Mouse (Mus musculus): ENCODE measurements around the gene Gm10570. TPM values are rescaled to one million over a fixed set of nuclear protein-coding genes. Genes with fewer than 3 reads are reported as not detected.

Gm10570 gene
- polyA plus RNA-seq, 1 experiment from 2014 or later = not detected

DNA sequence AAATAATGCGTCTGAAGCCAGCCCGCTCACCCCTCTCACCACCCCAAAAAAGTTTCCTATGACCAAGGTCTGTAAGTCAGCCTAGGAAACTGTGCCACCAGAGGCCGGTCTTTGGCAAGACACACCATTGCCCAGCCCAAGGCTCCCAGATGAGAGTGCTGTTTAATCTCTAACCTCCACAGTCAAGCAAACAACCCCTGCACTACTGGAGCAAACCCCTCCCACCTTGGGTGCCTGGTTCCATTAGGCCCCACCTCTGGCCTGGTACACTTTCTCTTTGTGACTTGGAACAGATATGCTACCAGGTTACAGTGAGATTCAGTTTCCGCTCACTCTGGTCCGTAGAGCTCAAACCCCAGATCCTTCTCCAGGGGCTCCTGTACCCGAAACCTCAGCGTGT lies 41.4 kb downstream of the Gm10570 start:
- H3K4me2 ChIP-seq (replicated peaks) = no peak overlapping the region
- H3K9ac ChIP-seq = no peak overlapping the region
- H3K4me1 ChIP-seq (replicated peaks; ENCODE audit: control insufficient read depth, insufficient read depth, low read length) = no peaks in the 10 kb centered on the region; the same call in 1 of the 2 replicates
- H3K36me3 ChIP-seq (replicated peaks; ENCODE audit: control insufficient read depth, insufficient read depth) = peaks cover 20% of the 10 kb centered on the region
- no peak for DNase-seq (ENCODE audit: low spot score)
- no peaks in the 10 kb centered on the region for H3K9me3 ChIP-seq (ENCODE audit: control insufficient read depth, low read length)
- H3K4me3 ChIP-seq (replicated peaks; ENCODE audit: low read length) = no peak overlapping the region
- ATAC-seq (ENCODE audit: low FRiP score) = no peak
- WGBS = 79% methylated on average over 7 of the region's 7 CpGs
- no peaks in the 10 kb centered on the region for H3K27me3 ChIP-seq (ENCODE audit: control insufficient read depth, insufficient read depth, low read length)
- H3K27ac ChIP-seq = no peak overlapping the region

DNA sequence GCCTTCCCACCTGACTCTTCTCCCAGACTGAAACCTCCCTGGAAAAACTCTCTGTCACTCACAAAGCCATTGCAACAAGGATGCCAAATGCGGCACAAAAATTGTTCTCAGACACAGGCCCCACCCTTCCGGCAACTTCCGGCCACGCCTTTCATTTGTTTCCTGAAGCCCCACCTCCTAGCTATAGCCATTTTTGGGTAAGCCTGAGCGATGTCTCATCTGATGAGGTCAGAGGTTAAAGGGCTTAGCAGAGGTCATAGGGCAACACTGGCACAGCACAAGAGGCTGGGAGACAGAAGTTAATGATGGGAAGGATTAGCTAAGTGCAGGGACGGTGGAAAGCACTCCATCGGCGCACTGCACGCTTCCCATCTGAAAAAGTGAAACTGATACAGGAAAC lies 41.9 kb downstream of the Gm10570 start:
- H3K9ac ChIP-seq = no peak overlapping the region
- ATAC-seq (ENCODE audit: low FRiP score) (no peak), DNase-seq (ENCODE audit: low spot score) (no peak)
- H3K27me3 ChIP-seq (ENCODE audit: control insufficient read depth, insufficient read depth, low read length) = no peaks in the 10 kb centered on the region
- H3K4me3 ChIP-seq (replicated peaks; ENCODE audit: low read length) = no peak overlapping the region
- H3K36me3 ChIP-seq (replicated peaks; ENCODE audit: control insufficient read depth, insufficient read depth) = peaks cover 25% of the 10 kb centered on the region
- no peak overlapping the region for H3K27ac ChIP-seq
- H3K9me3 ChIP-seq (ENCODE audit: control insufficient read depth, low read length) = no peaks in the 10 kb centered on the region
- no peak overlapping the region for H3K4me2 ChIP-seq (replicated peaks)
- WGBS = 64% methylated on average over 9 of the region's 9 CpGs
- no peaks in the 10 kb centered on the region for H3K4me1 ChIP-seq (replicated peaks; ENCODE audit: control insufficient read depth, insufficient read depth, low read length)

DNA sequence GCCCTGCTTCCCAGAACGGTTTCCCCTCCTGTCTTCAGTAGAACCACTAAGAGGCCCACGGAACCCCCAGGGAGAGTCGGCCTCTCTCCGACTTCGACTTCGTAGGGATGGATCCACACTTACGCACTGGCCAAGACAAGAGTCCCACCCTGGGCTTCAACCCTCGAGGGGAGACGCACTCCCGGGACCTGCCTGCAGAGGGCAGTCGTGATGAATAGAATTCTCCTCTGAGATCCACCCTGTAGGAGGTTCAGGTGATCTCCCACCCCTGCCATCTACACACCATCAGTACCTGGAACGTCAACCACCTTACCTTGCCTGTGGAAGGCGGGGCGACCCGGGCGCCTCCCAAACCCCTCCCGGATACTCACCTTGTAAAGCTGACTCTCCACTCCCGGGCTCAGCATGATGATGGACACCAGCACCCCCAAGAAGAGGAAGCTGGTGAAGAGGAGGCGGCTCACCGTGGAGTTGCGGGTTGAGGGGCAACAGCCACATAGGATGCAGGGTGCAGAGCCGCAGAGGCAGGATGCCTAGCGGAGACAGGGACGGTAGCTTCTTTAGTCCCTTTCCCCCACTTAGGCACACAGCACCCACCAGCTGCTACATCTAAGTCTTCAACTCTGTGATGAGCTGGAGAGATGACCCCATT lies 43.6 kb downstream of the Gm10570 start:
- ATAC-seq (ENCODE audit: low FRiP score) (0 out of 2 replicates have a peak, but pooled peaks have one; percentile 32), DNase-seq (ENCODE audit: low spot score) (peak; percentile 65)
- Histone ChIP-seq H3K4me2 (replicated peaks) (no peak overlapping the region), H3K36me3 (replicated peaks; ENCODE audit: control insufficient read depth, insufficient read depth) (peaks cover 35% of the 10 kb centered on the region), H3K4me3 (replicated peaks; ENCODE audit: low read length) (no peak overlapping the region), H3K27ac (no peak overlapping the region), H3K9ac (no peak overlapping the region), H3K4me1 (replicated peaks; ENCODE audit: control insufficient read depth, insufficient read depth, low read length) (no peaks in the 10 kb centered on the region), H3K27me3 (ENCODE audit: control insufficient read depth, insufficient read depth, low read length) (no peaks in the 10 kb centered on the region), H3K9me3 (ENCODE audit: control insufficient read depth, low read length) (no peaks in the 10 kb centered on the region)
- 21% methylated on average over 24 of the region's 24 CpGs for WGBS

DNA sequence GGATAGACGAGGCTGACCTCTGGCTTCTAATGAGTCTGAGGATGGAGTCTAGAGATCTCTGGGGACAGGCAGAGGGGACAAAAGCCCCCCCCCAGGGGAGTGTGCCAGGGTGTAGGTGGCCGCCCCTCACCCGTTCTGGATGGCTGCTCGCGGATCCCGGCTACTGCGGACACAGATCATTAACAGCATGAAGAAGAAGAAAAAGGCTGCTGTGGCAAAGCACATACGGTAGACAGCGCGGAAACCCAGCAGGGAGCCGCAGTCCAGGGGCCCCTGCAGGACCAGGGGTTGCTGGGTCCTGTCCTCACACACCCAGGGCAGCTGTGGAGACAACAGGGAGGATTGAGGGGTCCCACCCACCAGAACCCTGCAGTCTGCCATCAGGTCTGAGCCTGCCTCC lies 44.3 kb downstream of the Gm10570 start:
- Histone ChIP-seq H3K4me1 (replicated peaks; ENCODE audit: control insufficient read depth, insufficient read depth, low read length) (no peaks in the 10 kb centered on the region), H3K27me3 (ENCODE audit: control insufficient read depth, insufficient read depth, low read length) (no peaks in the 10 kb centered on the region), H3K4me3 (replicated peaks; ENCODE audit: low read length) (no peak overlapping the region), H3K4me2 (replicated peaks) (no peak overlapping the region), H3K9me3 (ENCODE audit: control insufficient read depth, low read length) (no peaks in the 10 kb centered on the region), H3K9ac (no peak overlapping the region), H3K36me3 (replicated peaks; ENCODE audit: control insufficient read depth, insufficient read depth) (peaks cover 42% of the 10 kb centered on the region), H3K27ac (no peak overlapping the region)
- WGBS = 17% methylated on average over 11 of the region's 11 CpGs
- DNase-seq (ENCODE audit: low spot score) = no peak
- ATAC-seq (ENCODE audit: low FRiP score) = no peak

DNA sequence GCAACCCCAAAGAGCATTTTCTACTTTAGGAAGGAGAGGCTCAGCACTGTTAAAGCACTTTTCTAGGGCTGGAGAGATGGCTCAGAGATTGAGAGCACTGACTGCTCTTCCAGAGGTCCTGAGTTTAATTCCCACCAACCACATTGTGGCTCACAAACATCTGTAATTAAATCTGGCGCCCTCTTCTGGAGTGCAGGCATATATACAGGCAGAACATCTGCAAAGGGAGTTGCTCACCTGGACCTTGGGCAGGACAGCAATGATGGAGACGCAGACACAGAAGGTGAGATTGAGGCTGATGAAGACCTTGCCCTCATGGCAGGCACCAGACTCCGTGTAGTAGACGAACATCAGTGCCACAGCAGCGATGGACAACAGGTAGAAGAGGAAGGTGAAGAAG lies 48.1 kb downstream of the Gm10570 start:
- ATAC-seq (ENCODE audit: low FRiP score) (no peak), DNase-seq (ENCODE audit: low spot score) (no peak)
- peaks cover 73% of the 10 kb centered on the region for H3K36me3 ChIP-seq (replicated peaks; ENCODE audit: control insufficient read depth, insufficient read depth)

More for the DNA sequence above, 48.1 kb downstream of the Gm10570 start:
- no peak overlapping the region for H3K9ac ChIP-seq
- WGBS = 44% methylated on average over 5 of the region's 5 CpGs
- H3K9me3 ChIP-seq (ENCODE audit: control insufficient read depth, low read length) = no peaks in the 10 kb centered on the region
- no peak overlapping the region for H3K27ac ChIP-seq
- no peak overlapping the region for H3K4me2 ChIP-seq (replicated peaks)
- no peaks in the 10 kb centered on the region for H3K27me3 ChIP-seq (ENCODE audit: control insufficient read depth, insufficient read depth, low read length)
- H3K4me3 ChIP-seq (replicated peaks; ENCODE audit: low read length) = no peak overlapping the region
- H3K4me1 ChIP-seq (replicated peaks; ENCODE audit: control insufficient read depth, insufficient read depth, low read length) = no peaks in the 10 kb centered on the region

Other genes with a start within 250 kb of the Gm10570 start
- 66.0 and 77.7 TPM in 2 replicates for gene Pef1, start 206.1 kb downstream of the Gm10570 start, polyA plus RNA-seq (2014; fragmentation: Nextera tagmentation; extraction: Ambion mirVana)
- gene Hcrtr1, start 169.3 kb downstream of the Gm10570 start, polyA plus RNA-seq (2014; fragmentation: Nextera tagmentation; extraction: Ambion mirVana) = 1.7 and 2.3 TPM in 2 replicates
- gene Tinagl1, start 133.6 kb downstream of the Gm10570 start, polyA plus RNA-seq (2014; fragmentation: Nextera tagmentation; extraction: Ambion mirVana) = 6.6 and 8.5 TPM in 2 replicates
- 0.86 and 2.4 TPM in 2 replicates for gene Gm853, start 86.3 kb downstream of the Gm10570 start, polyA plus RNA-seq (2014; fragmentation: Nextera tagmentation; extraction: Ambion mirVana)
- gene Serinc2, start 29.5 kb downstream of the Gm10570 start, polyA plus RNA-seq (2014; fragmentation: Nextera tagmentation; extraction: Ambion mirVana) = 32.3 and 35.5 TPM in 2 replicates
- 272 and 285 TPM in 2 replicates for gene Fabp3, start 79 bp downstream of the Gm10570 start, polyA plus RNA-seq (2014; fragmentation: Nextera tagmentation; extraction: Ambion mirVana)
- gene Zcchc17, start 51.3 kb upstream of the Gm10570 start, polyA plus RNA-seq (2014; fragmentation: Nextera tagmentation; extraction: Ambion mirVana) = 88.1 and 89.8 TPM in 2 replicates
- gene Snrnp40, start 51.5 kb upstream of the Gm10570 start, polyA plus RNA-seq (2014; fragmentation: Nextera tagmentation; extraction: Ambion mirVana) = 92.5 and 94.6 TPM in 2 replicates

Data from hindbrain, embryonic 14.5 days (tissue).